Mouse (Mus musculus) cerebellum, adult 2 months (tissue): Measurements from ENCODE around the gene Borcs6.

ENCODE experiments used
- CTCF ChIP-seq: fragments of 200-500 bp; IDR thresholded peaks from 2 replicates; pipeline ENCODE4 v1.5.1; 2011; ENCODE audit warnings: low read depth, mild to moderate bottlenecking, control low read depth, low read length, moderate library complexity, borderline replicate concordance; ENCODE audit not compliant: insufficient read depth
- POLR2A ChIP-seq: fragments of 200-500 bp; IDR thresholded peaks from 2 replicates; pipeline ENCODE4 v1.6.1; 2011; ENCODE audit warnings: low read length, control low read depth, borderline replicate concordance; ENCODE audit not compliant: insufficient read depth

DNA sequence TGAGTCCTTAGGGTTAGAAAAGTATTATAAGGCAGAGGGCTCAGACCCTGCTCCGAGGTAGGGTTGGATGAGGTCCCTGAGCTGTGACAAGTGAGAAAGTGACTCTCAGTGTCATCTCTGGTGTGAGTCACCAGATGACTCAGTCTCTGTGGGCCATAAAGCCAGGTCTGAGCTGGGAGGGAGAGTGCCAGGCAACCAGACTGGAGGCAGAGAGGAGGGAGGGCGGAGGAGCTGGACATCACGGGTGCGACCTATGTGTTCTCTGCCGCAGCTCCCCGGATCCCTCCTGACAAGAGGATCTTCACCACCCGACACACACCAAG is 42.8 kb downstream of the Borcs6 start:
- TF ChIP-seq CTCF (no peak), POLR2A (peak; percentile 22; the same call in 1 of the 2 replicates)
